Mouse (Mus musculus): ENCODE measurements around the gene Cdcp2. TPM values are rescaled to one million over a fixed set of nuclear protein-coding genes. Genes with fewer than 3 reads are reported as not detected.

Cdcp2 gene
- polyA plus RNA-seq, 1 experiment from 2014 or later, result not detected

DNA sequence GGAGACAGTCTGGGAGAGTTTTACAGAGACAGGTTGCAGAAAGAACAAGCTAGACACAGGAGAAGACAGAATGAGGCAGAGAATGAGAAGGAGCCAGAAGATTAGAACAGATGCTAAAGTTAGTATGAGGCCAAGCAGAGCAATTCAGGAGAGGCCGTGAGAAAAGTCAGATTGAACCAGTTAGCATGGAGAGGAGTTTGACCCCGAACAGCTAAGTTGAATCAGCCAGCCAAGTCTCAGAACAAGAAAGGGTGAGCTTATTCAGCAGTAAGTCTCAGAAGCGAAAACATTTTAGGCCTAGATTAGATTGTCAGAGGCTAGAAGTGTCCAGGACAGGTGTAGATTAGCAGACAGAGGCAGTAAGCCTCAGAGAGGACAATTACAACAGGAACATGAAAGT, 39.8 kb downstream of the Cdcp2 start:
- Histone ChIP-seq H3K9ac (ENCODE audit: low read depth, low read length) (no peak overlapping the region), H3K27me3 (replicated peaks; ENCODE audit: control insufficient read depth, insufficient read depth, low read length) (no peaks in the 10 kb centered on the region), H3K27ac (ENCODE audit: low read length) (no peak overlapping the region), H3K4me3 (ENCODE audit: low read length) (no peak overlapping the region), H3K9me3 (ENCODE audit: control insufficient read depth, low read length) (no peaks in the 10 kb centered on the region), H3K4me1 (ENCODE audit: control insufficient read depth, insufficient read depth, low read length) (peaks cover 9% of the 10 kb centered on the region), H3K4me2 (ENCODE audit: low read depth, low read length) (no peak overlapping the region), H3K36me3 (ENCODE audit: control insufficient read depth, insufficient read depth, low read length) (no peaks in the 10 kb centered on the region)
- 60% methylated on average over 3 of the region's 3 CpGs for WGBS
- ATAC-seq, result no peak

DNA sequence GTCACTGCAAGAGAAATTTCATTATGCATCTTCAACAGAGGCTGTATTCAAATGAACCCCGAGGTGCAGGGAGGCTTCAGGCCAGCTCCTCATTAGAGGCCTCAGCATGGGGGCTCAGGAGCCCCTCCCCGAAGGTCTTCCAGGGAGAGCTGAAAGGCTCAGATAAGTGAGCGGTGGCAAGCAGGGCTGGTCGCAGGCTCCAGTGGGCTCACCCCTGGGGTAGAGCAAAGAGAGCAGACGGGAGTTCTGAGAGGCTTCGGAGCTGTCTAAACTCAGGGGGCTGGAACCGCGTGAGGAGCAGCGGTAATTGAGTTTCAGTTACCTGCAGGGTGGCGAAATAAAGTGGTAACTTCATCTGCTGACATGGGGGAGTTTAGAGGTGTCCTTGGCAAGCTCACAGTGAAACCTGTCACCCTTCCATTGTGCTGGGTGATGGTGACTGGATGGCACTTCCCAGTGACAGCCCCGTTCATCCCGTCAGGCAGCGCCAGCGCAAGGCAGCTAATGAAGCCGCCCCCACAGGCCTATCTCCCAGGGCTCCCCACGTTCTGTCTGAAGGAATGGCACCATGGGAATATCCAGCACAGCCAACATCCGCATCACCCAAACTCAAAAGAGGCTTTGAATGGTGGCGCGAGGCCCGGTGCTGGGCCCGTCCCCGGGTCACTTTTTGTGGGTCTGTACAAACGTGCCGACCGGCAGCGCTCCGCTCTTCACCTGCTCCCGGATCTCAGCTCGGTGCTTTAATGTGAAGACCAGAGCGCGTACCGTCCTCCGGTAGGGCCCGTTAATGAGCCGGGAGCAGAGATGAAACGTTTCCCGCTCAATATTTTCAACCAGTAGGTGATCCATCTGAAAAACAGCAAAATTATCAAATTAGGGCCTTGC, 42.5 kb downstream of the Cdcp2 start:
- ATAC-seq, result no peak
- Histone ChIP-seq H3K27ac (ENCODE audit: low read length) (no peak overlapping the region), H3K4me3 (ENCODE audit: low read length) (no peak overlapping the region), H3K9me3 (ENCODE audit: control insufficient read depth, low read length) (no peaks in the 10 kb centered on the region), H3K27me3 (replicated peaks; ENCODE audit: control insufficient read depth, insufficient read depth, low read length) (no peaks in the 10 kb centered on the region), H3K4me1 (ENCODE audit: control insufficient read depth, insufficient read depth, low read length) (peaks cover 9% of the 10 kb centered on the region), H3K36me3 (ENCODE audit: control insufficient read depth, insufficient read depth, low read length) (no peaks in the 10 kb centered on the region), H3K9ac (ENCODE audit: low read depth, low read length) (no peak overlapping the region), H3K4me2 (ENCODE audit: low read depth, low read length) (no peak overlapping the region)
- 62% methylated on average over 37 of the region's 37 CpGs for WGBS

DNA sequence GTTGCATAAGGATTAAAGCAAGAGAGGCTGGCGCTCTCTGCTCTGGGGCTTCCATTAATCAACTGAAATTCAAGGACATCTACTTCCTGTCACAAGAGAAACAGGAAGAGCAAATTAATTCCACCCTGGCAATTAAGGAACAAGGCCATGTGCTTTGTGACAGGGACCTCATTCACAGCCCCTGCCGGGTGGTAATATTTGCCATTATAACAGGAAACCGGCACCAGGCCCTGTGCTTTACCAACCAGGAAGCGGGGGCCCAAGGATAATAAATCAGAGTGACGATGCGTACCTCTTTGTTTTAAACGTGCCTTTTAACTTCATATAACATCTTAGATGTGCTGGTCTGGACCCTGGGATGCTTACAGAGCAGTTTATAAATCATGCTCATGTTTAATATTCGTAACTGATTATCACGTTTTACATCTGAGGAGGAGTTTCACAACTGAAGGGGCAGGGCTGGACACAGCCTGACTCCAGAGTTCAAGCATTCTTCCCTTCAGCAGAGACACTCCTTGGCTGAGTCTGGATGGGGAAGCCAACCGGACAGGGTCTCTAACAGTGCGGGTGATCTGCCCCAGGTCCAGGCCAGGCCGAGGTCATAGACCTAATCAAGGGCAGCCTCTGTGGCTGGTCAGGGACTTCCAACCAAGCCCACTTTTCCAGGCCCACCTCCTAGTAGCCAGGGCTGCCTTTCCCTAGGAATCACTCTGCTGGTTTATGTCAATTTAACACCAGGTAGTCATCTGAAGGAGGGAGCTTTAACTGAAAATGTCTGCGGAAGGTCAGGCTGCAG, 43.3 kb downstream of the Cdcp2 start:
- peak overlapping the region; percentile 60 for H3K27ac ChIP-seq (ENCODE audit: low read length)
- H3K4me2 ChIP-seq (ENCODE audit: low read depth, low read length), result no peak overlapping the region
- H3K4me1 ChIP-seq (ENCODE audit: control insufficient read depth, insufficient read depth, low read length), result peaks cover 9% of the 10 kb centered on the region
- no peak overlapping the region for H3K9ac ChIP-seq (ENCODE audit: low read depth, low read length)
- no peak overlapping the region for H3K4me3 ChIP-seq (ENCODE audit: low read length)
- no peaks in the 10 kb centered on the region for H3K9me3 ChIP-seq (ENCODE audit: control insufficient read depth, low read length)
- WGBS, result 32% methylated on average over 13 of the region's 13 CpGs
- no peaks in the 10 kb centered on the region for H3K27me3 ChIP-seq (replicated peaks; ENCODE audit: control insufficient read depth, insufficient read depth, low read length)
- peak; percentile 66 for ATAC-seq
- no peaks in the 10 kb centered on the region for H3K36me3 ChIP-seq (ENCODE audit: control insufficient read depth, insufficient read depth, low read length)

DNA sequence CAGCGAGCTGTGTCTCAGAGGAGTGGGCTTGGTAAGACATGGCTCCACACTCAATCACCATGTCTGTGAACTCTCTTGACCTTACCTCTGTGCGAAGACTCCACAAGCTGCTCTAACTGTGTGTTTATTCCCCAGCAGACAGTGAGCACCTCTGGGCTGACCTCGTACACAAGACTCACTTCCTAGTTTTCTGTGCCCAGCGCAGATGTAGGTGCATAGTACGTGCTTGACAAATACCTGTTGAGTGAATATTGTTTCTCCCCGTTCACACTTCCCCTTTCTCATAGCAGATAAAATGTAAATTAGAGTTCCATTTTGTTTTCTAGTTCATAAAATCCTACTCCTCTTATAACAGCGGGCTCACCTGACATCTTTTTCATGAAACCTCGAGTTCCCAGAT, 46.8 kb downstream of the Cdcp2 start:
- Histone ChIP-seq H3K27me3 (replicated peaks; ENCODE audit: control insufficient read depth, insufficient read depth, low read length) (no peaks in the 10 kb centered on the region), H3K9me3 (ENCODE audit: control insufficient read depth, low read length) (no peaks in the 10 kb centered on the region), H3K4me2 (ENCODE audit: low read depth, low read length) (no peak overlapping the region), H3K9ac (ENCODE audit: low read depth, low read length) (no peak overlapping the region), H3K36me3 (ENCODE audit: control insufficient read depth, insufficient read depth, low read length) (peaks cover 8% of the 10 kb centered on the region), H3K4me1 (ENCODE audit: control insufficient read depth, insufficient read depth, low read length) (peaks cover 9% of the 10 kb centered on the region), H3K4me3 (ENCODE audit: low read length) (no peak overlapping the region), H3K27ac (ENCODE audit: low read length) (no peak overlapping the region)
- no peak for ATAC-seq
- WGBS, result 80% methylated on average over 8 of the region's 8 CpGs

DNA sequence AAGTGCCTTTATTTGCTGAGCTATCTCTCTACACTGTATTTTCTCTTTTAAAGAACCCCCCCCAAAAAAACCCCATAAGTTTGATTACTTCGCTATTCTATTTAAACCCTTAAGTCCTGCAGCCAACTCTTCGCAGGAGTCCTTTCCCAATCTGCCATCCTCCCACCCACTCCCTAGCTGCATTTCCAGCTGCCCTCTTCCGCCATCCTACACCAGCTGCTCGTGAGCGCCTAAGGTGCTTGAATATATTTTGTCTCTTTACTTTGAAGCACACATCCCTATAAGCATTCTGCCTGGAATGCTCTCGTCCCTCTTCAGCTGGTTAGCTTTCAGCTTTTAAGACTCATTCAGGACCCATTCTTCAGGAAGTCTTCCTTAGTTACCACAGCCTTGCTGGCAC, 54.3 kb downstream of the Cdcp2 start:
- Histone ChIP-seq H3K9ac (ENCODE audit: low read depth, low read length) (no peak overlapping the region), H3K27ac (ENCODE audit: low read length) (no peak overlapping the region), H3K4me2 (ENCODE audit: low read depth, low read length) (no peak overlapping the region), H3K9me3 (ENCODE audit: control insufficient read depth, low read length) (no peaks in the 10 kb centered on the region), H3K4me3 (ENCODE audit: low read length) (no peak overlapping the region), H3K4me1 (ENCODE audit: control insufficient read depth, insufficient read depth, low read length) (no peaks in the 10 kb centered on the region), H3K27me3 (replicated peaks; ENCODE audit: control insufficient read depth, insufficient read depth, low read length) (no peaks in the 10 kb centered on the region), H3K36me3 (ENCODE audit: control insufficient read depth, insufficient read depth, low read length) (peaks cover 8% of the 10 kb centered on the region)
- WGBS, result 88% methylated on average over 6 of the region's 6 CpGs
- no peak for ATAC-seq

DNA sequence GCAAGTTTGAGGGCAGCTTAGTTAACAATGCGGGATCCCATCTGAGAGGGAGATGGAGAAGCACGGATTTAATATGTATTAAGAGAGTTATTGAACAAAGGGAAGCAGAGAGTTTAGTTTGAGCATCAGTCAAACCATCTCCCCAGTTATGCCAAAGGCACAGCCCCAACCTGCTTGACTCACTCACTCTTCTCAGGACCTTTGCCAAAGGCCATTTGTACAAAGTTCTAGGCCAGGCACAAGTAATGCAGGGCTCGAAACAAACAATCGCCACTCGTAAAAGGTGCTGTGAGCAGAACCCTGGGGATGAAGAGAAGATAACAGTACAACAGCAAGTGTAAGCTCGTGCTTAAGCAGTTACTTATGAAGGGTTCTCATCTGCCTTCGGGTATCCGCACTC, 55.9 kb downstream of the Cdcp2 start:
- Histone ChIP-seq H3K27me3 (replicated peaks; ENCODE audit: control insufficient read depth, insufficient read depth, low read length) (no peaks in the 10 kb centered on the region), H3K4me3 (ENCODE audit: low read length) (no peak overlapping the region), H3K9ac (ENCODE audit: low read depth, low read length) (no peak overlapping the region), H3K4me2 (ENCODE audit: low read depth, low read length) (no peak overlapping the region), H3K27ac (ENCODE audit: low read length) (no peak overlapping the region), H3K4me1 (ENCODE audit: control insufficient read depth, insufficient read depth, low read length) (no peaks in the 10 kb centered on the region), H3K36me3 (ENCODE audit: control insufficient read depth, insufficient read depth, low read length) (peaks cover 3% of the 10 kb centered on the region; the same call in 1 of the 2 replicates), H3K9me3 (ENCODE audit: control insufficient read depth, low read length) (no peaks in the 10 kb centered on the region)
- WGBS, result 78% methylated on average over 8 of the region's 8 CpGs
- ATAC-seq, result no peak

DNA sequence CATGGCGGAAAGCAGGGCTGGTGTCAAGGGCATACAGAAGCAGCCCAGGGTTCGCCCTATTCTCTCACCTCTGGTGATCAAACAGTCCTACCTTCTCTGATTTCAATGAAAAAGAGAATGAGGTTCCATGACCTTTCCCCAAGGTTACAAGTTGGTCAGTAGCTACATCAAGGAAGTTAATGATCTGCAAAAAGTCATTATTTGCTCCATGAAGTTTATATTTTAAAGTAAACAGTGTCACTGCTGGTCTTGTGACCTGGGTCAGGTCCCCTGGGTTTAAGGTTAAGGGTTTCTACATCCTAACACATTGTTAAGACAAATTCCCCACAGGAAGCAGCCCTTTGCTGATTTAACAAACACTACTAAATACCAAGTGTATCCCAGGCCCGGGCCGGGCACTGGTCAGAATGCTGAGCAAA, 60.3 kb downstream of the Cdcp2 start:
- no peaks in the 10 kb centered on the region for H3K4me1 ChIP-seq (ENCODE audit: control insufficient read depth, insufficient read depth, low read length)
- H3K9ac ChIP-seq (ENCODE audit: low read depth, low read length), result no peak overlapping the region
- H3K4me3 ChIP-seq (ENCODE audit: low read length), result no peak overlapping the region
- H3K27me3 ChIP-seq (replicated peaks; ENCODE audit: control insufficient read depth, insufficient read depth, low read length), result no peaks in the 10 kb centered on the region
- ATAC-seq, result no peak
- no peaks in the 10 kb centered on the region for H3K36me3 ChIP-seq (ENCODE audit: control insufficient read depth, insufficient read depth, low read length)
- H3K9me3 ChIP-seq (ENCODE audit: control insufficient read depth, low read length), result no peaks in the 10 kb centered on the region
- 63% methylated on average over 4 of the region's 4 CpGs for WGBS
- no peak overlapping the region for H3K4me2 ChIP-seq (ENCODE audit: low read depth, low read length)
- H3K27ac ChIP-seq (ENCODE audit: low read length), result no peak overlapping the region

DNA sequence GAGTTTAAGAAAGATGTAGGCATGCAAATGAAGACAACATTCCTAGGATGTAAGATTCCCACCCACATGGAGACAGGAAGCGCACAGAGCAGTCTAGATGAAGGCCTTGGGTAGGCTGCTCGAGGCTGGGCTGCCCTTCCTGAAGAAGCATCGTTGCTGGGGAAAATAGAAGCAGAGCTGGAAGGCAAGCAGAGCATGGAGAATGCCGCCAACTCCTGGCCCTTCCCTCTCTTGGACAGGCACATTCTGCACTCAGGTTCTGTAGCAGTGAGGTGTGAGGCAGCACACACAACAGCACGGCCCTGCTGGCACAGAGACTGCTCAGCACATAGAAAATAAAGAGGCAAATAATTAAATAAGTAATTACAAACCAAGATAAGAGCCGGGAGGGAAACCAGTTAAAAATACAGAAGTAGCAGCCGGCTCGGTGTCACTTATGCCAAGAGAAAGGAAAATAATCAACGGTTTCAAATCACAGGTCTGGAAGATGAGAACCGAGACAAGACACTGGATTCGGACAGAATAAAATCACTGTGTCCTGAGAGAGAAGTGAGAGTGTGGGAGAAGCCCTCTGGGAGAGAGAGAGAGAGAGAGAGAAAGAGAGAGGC, 62.6 kb downstream of the Cdcp2 start:
- Histone ChIP-seq H3K27ac (ENCODE audit: low read length) (no peak overlapping the region), H3K27me3 (replicated peaks; ENCODE audit: control insufficient read depth, insufficient read depth, low read length) (no peaks in the 10 kb centered on the region), H3K9me3 (ENCODE audit: control insufficient read depth, low read length) (no peaks in the 10 kb centered on the region), H3K9ac (ENCODE audit: low read depth, low read length) (no peak overlapping the region), H3K36me3 (ENCODE audit: control insufficient read depth, insufficient read depth, low read length) (0 out of 2 replicates have a peak, but pooled peaks cover 1% of the 10 kb centered on the region), H3K4me3 (ENCODE audit: low read length) (no peak overlapping the region), H3K4me1 (ENCODE audit: control insufficient read depth, insufficient read depth, low read length) (no peaks in the 10 kb centered on the region), H3K4me2 (ENCODE audit: low read depth, low read length) (no peak overlapping the region)
- ATAC-seq, result no peak
- 90% methylated on average over 11 of the region's 11 CpGs for WGBS

DNA sequence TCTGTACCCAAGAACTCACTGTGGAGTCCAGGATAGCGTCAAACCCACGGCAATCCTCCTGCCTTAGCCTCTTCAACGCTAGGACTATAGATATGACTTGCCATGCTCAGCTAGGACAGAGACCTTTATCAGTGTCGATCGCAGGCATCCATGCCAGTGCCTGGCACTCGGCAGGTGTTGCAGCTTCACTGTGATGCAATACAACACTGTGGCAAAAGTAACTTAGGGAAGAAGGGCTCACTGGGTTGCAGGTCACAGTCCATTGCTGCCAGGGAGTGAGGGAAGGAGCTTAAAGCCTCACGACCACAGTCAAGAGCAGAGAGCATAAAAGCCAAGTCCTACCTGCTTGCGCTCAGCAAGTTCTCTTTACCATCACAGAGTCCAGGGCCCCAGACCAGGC, 63.5 kb downstream of the Cdcp2 start:
- ATAC-seq, result no peak
- no peaks in the 10 kb centered on the region for H3K4me1 ChIP-seq (ENCODE audit: control insufficient read depth, insufficient read depth, low read length)
- H3K27me3 ChIP-seq (replicated peaks; ENCODE audit: control insufficient read depth, insufficient read depth, low read length), result no peaks in the 10 kb centered on the region
- no peak overlapping the region for H3K9ac ChIP-seq (ENCODE audit: low read depth, low read length)
- H3K36me3 ChIP-seq (ENCODE audit: control insufficient read depth, insufficient read depth, low read length), result 0 out of 2 replicates have a peak, but pooled peaks cover 3% of the 10 kb centered on the region
- H3K4me3 ChIP-seq (ENCODE audit: low read length), result no peak overlapping the region
- no peak overlapping the region for H3K27ac ChIP-seq (ENCODE audit: low read length)
- WGBS, result 90% methylated on average over 8 of the region's 8 CpGs
- H3K4me2 ChIP-seq (ENCODE audit: low read depth, low read length), result no peak overlapping the region
- H3K9me3 ChIP-seq (ENCODE audit: control insufficient read depth, low read length), result no peaks in the 10 kb centered on the region
